Mouse (Mus musculus) embryonic facial prominence, embryonic 11.5 days (tissue): ENCODE data around the gene Prkcq. TPM values are rescaled to one million over a fixed set of nuclear protein-coding genes. Genes with fewer than 3 reads are reported as not detected.

Source experiments
- ATAC-seq: fragments of 200-750 bp; cut with Nextera tagmentation; replicated peaks from 2 replicates; pipeline ENCODE4 v1.8.0; 2017; ENCODE audit warnings: low read depth; ENCODE audit not compliant: insufficient number of reproducible peaks, low FRiP score, low TSS enrichment
- DNase-seq: peaks from one replicate; pipeline ENCODE4 v3.0.0-alpha.2; 2015; ENCODE audit warnings: low spot score
- H3K27ac ChIP-seq: fragments of 300-500 bp; sonication (generic); replicated peaks from 2 replicates; pipeline ENCODE4 v1.5.1; 2014; ENCODE audit warnings: mild to moderate bottlenecking, low read depth, low read length, control low read depth
- H3K27me3 ChIP-seq: fragments of 300-500 bp; sonication (generic); 2 replicates; pipeline ENCODE4 v1.6.1; 2014; ENCODE audit warnings: mild to moderate bottlenecking, low read length, moderate library complexity, mixed read lengths; ENCODE audit not compliant: control insufficient read depth, insufficient read depth
- H3K36me3 ChIP-seq: fragments of 300-500 bp; sonication (generic); replicated peaks from 2 replicates; pipeline ENCODE4 v1.6.1; 2014; ENCODE audit warnings: low read depth, mild to moderate bottlenecking, low read length, moderate library complexity, mixed read lengths; ENCODE audit not compliant: control insufficient read depth, insufficient read depth
- H3K4me1 ChIP-seq: fragments of 300-500 bp; sonication (generic); 2 replicates; pipeline ENCODE4 v1.6.1; 2014; ENCODE audit warnings: low read length, mixed read lengths; ENCODE audit not compliant: control insufficient read depth, insufficient read depth
- H3K4me2 ChIP-seq: fragments of 300-500 bp; sonication (generic); 2 replicates; pipeline ENCODE4 v1.6.1; 2014; ENCODE audit warnings: low read depth, mild to moderate bottlenecking, control low read depth, low read length, moderate library complexity
- H3K4me3 ChIP-seq: fragments of 300-500 bp; sonication (generic); 2 replicates; pipeline ENCODE4 v1.5.1; 2014; ENCODE audit warnings: low read depth, low read length, control low read depth
- H3K9ac ChIP-seq: fragments of 300-500 bp; sonication (generic); replicated peaks from 2 replicates; pipeline ENCODE4 v1.6.1; 2014; ENCODE audit warnings: mild to moderate bottlenecking, control low read depth, low read length
- H3K9me3 ChIP-seq: fragments of 300-500 bp; sonication (generic); replicated peaks from 2 replicates; pipeline ENCODE4 v1.6.1; 2016; ENCODE audit warnings: mild to moderate bottlenecking, low read length, inconsistent platforms, mixed read lengths; ENCODE audit not compliant: control insufficient read depth
- WGBS: fragments of 180-500 bp; shearing (Covaris S2); extraction: QIAGEN DNeasy Blood & Tissue Kit; methylation state at CpG from one replicate; pipeline ENCODE4 v1.1.7; 2014; 5-methylcytosine and 5-hydroxymethylcytosine counted together
- polyA plus RNA-seq: library from polyadenylated mRNA; unstranded; fragments of >200 nt; fragmentation: Nextera tagmentation; extraction: Ambion mirVana; gene quantifications from 2 replicates; pipeline ENCODE4 v1.2.1, GENCODE M21; 2014

Prkcq gene
- polyA plus RNA-seq: 2.8 and 3.8 TPM in 2 replicates

DNA sequence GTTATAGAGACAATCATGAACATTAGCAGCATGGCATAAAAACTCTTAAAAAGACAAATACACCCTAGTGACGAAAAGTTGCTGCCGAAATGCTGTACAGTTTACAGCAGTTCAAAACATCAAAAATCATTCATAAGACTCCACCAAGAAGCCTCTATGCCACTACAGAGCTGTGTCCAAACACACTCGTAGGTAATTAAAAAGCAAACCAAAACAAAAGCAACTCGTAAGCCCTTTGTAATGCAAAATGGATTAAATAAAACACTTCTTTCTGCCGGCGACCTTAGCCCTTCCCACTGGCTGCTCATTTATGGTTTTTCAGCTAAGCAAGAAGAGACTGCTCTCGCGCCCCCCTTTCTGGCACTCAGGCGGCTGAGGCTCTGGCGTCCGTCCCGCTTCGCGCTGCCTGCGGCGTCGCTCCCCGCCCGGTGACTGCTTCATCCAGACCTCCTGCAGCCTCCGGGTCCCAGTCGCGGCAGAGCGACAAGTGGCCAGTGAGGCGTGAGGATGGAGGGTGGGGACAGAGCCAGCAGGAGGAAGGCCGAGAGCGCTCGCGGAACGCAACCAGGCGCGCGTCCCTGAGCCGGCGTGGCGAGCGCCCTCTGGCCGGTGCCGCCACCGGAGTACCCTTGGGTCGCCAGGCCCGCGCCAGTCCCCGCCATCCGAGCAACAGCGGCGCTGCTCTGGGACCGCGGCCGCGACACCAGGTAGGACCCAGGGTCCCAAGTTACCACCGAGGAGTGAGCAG is at the start of gene Prkcq:
Gene Prkcq, plus strand, starts transcription at position 355 of the 748 bp plus-strand sequence.
- 3% methylated on average over 51 of the region's 51 CpGs for WGBS
- H3K36me3 ChIP-seq: no peaks in the 10 kb centered on the region
- peak within 1 kb of the TSS; percentile 67 for H3K4me2 ChIP-seq
- H3K27ac ChIP-seq: no peak within 1 kb of the TSS
- peak within 1 kb of the TSS; percentile 40 for H3K4me3 ChIP-seq
- H3K9ac ChIP-seq: peak within 1 kb of the TSS; percentile 61
- peak; percentile 63 for DNase-seq
- peak; percentile 80 for ATAC-seq
- H3K9me3 ChIP-seq: no peaks in the 10 kb centered on the region
- H3K27me3 ChIP-seq: peaks cover 2% of the 10 kb centered on the region
- peaks cover 2% of the 10 kb centered on the region; the same call in 1 of the 2 replicates for H3K4me1 ChIP-seq

DNA sequence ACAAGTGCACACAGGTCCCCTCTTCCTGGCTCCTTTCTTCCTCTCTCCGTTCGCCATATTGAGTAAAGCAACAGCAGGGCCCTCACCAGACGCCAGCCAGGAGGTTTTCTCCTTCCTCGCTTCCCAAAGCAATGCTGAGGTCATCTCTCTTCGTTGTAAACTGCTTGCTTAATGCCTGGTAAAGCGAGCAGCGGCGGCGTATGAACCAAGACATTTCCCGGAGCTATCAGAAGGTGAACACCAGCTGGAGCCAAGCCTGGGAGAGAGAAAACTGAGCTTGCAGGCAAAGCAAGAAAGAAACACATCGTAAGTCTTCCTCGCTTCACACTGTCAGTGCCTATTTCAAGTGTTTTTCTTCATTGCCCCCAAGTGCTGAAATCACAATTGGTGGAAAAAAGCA is 41.0 kb upstream of the Prkcq start:
- no peak overlapping the region for H3K27ac ChIP-seq
- no peak overlapping the region for H3K9ac ChIP-seq
- H3K4me1 ChIP-seq: no peaks in the 10 kb centered on the region
- no peak overlapping the region for H3K4me2 ChIP-seq
- H3K27me3 ChIP-seq: no peaks in the 10 kb centered on the region
- DNase-seq (no peak), ATAC-seq (no peak)
- no peak overlapping the region for H3K4me3 ChIP-seq
- H3K9me3 ChIP-seq: no peaks in the 10 kb centered on the region
- 90% methylated on average over 12 of the region's 12 CpGs for WGBS
- H3K36me3 ChIP-seq: no peaks in the 10 kb centered on the region

GRCm38 (mm10) chr2:11135718-11136117 is 36.2 kb upstream of the Prkcq start:
- Histone ChIP-seq H3K4me2 (no peak overlapping the region), H3K36me3 (no peaks in the 10 kb centered on the region), H3K9me3 (no peaks in the 10 kb centered on the region), H3K27ac (no peak overlapping the region), H3K27me3 (no peaks in the 10 kb centered on the region), H3K4me3 (no peak overlapping the region), H3K4me1 (no peaks in the 10 kb centered on the region), H3K9ac (no peak overlapping the region)
- 72% methylated on average over 6 of the region's 6 CpGs for WGBS
- DNase-seq: no peak
- no peak for ATAC-seq

DNA sequence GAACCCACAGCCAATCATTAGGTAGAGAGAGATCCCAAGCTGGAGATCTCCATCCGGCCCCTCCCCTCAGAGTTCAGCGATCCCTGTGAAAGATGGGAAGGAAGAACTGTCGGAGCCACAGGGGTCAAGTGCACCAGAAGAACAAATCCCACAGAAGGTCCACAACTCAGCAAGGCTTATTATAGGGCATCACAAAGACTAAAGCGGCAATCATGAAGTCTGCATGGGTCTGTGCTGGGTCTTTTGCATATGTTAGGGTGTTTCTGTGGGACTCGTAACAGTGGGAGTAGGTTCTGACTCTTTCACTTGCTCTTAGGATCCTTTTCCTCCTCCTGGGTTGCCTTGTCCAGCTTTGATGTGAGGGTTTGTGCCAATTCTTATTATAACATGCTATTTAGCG is 33.8 kb upstream of the Prkcq start:
- Histone ChIP-seq H3K4me3 (no peak overlapping the region), H3K9ac (no peak overlapping the region), H3K9me3 (no peaks in the 10 kb centered on the region), H3K4me2 (no peak overlapping the region), H3K27ac (no peak overlapping the region), H3K4me1 (no peaks in the 10 kb centered on the region), H3K27me3 (no peaks in the 10 kb centered on the region), H3K36me3 (no peaks in the 10 kb centered on the region)
- DNase-seq (no peak), ATAC-seq (no peak)
- 88% methylated on average over 6 of the region's 6 CpGs for WGBS

- H3K36me3 ChIP-seq: no peaks in the 10 kb centered on the region
- H3K9me3 ChIP-seq: no peaks in the 10 kb centered on the region
- no peak overlapping the region for H3K4me2 ChIP-seq
- H3K4me1 ChIP-seq: no peaks in the 10 kb centered on the region
- H3K27me3 ChIP-seq: no peaks in the 10 kb centered on the region
- no peak overlapping the region for H3K27ac ChIP-seq
- ATAC-seq (no peak), DNase-seq (no peak)
- no peak overlapping the region for H3K9ac ChIP-seq
- H3K4me3 ChIP-seq: no peak overlapping the region
- 72% methylated on average over 1 of the region's 1 CpGs for WGBS
Observed at GRCm38 (mm10) chr2:11139518-11140152, 32.3 kb upstream of the Prkcq start.

DNA sequence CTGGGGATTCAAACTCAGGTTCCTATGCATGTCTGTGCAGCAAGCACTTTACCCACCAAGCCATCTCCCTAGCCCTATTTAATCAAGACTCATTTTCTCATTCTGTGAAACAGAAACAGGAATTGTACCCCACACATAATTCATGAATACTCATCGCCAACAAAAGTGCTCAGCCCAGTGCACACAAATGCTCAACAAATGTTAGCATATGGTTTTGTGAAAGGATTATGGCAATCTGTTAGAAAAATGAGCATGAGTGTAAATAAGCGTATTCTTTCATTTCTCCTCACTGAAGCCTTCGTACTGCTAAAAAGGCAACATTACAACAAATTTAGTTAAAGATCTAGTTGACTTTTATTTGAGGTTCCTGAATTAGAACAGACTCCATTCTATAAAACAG is 31.5 kb upstream of the Prkcq start:
- no peak for ATAC-seq
- H3K9me3 ChIP-seq: no peaks in the 10 kb centered on the region
- WGBS: 91% methylated on average over 3 of the region's 3 CpGs

GRCm38 (mm10) chr2:11149091-11149490 is 22.8 kb upstream of the Prkcq start:
- DNase-seq: no peak
- no peak overlapping the region for H3K4me2 ChIP-seq

More for the DNA sequence above, 31.5 kb upstream of the Prkcq start:
- Histone ChIP-seq H3K4me3 (no peak overlapping the region), H3K27ac (no peak overlapping the region), H3K36me3 (no peaks in the 10 kb centered on the region), H3K4me2 (no peak overlapping the region), H3K9ac (no peak overlapping the region), H3K27me3 (no peaks in the 10 kb centered on the region), H3K4me1 (no peaks in the 10 kb centered on the region)
- no peak for DNase-seq

DNA sequence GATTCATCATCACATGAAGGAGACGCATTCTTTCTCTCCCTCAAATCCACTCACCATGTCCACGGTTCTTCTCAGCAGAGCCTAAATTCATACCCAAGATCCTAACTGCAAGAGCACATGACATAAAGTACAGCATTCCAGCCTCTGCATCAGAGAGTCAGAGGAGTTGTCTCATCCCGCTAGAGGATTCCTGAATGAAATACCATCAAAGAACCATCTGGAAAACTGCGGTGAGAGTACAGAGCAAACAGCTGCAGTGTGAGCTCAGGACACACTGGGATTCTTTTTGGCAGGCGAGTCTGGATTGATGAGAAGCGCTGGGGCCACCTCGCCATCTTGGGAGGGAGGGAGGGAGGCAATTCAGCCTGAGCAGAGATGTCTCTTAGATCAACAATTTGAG is 20.9 kb upstream of the Prkcq start:
- Histone ChIP-seq H3K4me3 (no peak overlapping the region), H3K27me3 (no peaks in the 10 kb centered on the region), H3K9me3 (no peaks in the 10 kb centered on the region), H3K4me2 (no peak overlapping the region), H3K9ac (no peak overlapping the region), H3K36me3 (no peaks in the 10 kb centered on the region), H3K4me1 (no peaks in the 10 kb centered on the region), H3K27ac (no peak overlapping the region)
- 72% methylated on average over 7 of the region's 7 CpGs for WGBS
- DNase-seq (no peak), ATAC-seq (no peak)

More at GRCm38 (mm10) chr2:11149091-11149490, 22.8 kb upstream of the Prkcq start:
- H3K27ac ChIP-seq: no peak overlapping the region
- ATAC-seq: no peak
- H3K9me3 ChIP-seq: no peaks in the 10 kb centered on the region
- no peak overlapping the region for H3K4me3 ChIP-seq
- H3K4me1 ChIP-seq: no peaks in the 10 kb centered on the region
- H3K9ac ChIP-seq: no peak overlapping the region
- no peaks in the 10 kb centered on the region for H3K27me3 ChIP-seq
- no peaks in the 10 kb centered on the region for H3K36me3 ChIP-seq
- WGBS: 96% methylated on average over 4 of the region's 4 CpGs
